Mouse (Mus musculus) liver, embryonic 14.5 days (tissue): Measurements from ENCODE around the gene Gtf2ird1. TPM values are rescaled to one million over a fixed set of nuclear protein-coding genes. Genes with fewer than 3 reads are reported as not detected.

Source experiments
- ATAC-seq: fragments of 200-750 bp; cut with Nextera tagmentation; 2 replicates; pipeline ENCODE4 v1.8.0; 2017; ENCODE audit warnings: moderate number of reproducible peaks, mild to moderate bottlenecking, moderate library complexity; ENCODE audit not compliant: insufficient read depth
- DNase-seq, 3 experiments: peaks; one replicate each; pipeline ENCODE4 v3.0.0-alpha.2; 2012 to 2013; ENCODE audit warnings: low read depth in 3 of 3, low spot score in 3 of 3
- H3K27ac ChIP-seq: fragments of 300-500 bp; sonication (generic); 2 replicates; pipeline ENCODE4 v1.5.1; 2014; ENCODE audit warnings: moderate library complexity, mild to moderate bottlenecking, control low read depth, inconsistent platforms
- H3K27me3 ChIP-seq: fragments of 300-500 bp; sonication (generic); 2 replicates; pipeline ENCODE4 v1.6.1; 2014; ENCODE audit warnings: mild to moderate bottlenecking, low read length, moderate library complexity; ENCODE audit not compliant: control insufficient read depth, insufficient read depth
- H3K36me3 ChIP-seq: fragments of 300-500 bp; sonication (generic); replicated peaks from 2 replicates; pipeline ENCODE4 v1.6.1; 2014; ENCODE audit warnings: low read depth; ENCODE audit not compliant: control insufficient read depth, insufficient read depth
- H3K4me1 ChIP-seq, 2 experiments: fragments of 200-500 bp in 1 of 2; fragments of 300-500 bp in 1 of 2; sonication (generic) in 1 of 2; replicated peaks; 2 replicates each; pipeline ENCODE4 v1.6.1; 2012 to 2014; ENCODE audit warnings: antibody characterized with exemption in 1 of 2, inconsistent platforms in 1 of 2, low read length in 1 of 2; ENCODE audit not compliant: control insufficient read depth in 2 of 2, insufficient read depth in 2 of 2
- H3K4me2 ChIP-seq: fragments of 300-500 bp; sonication (generic); 2 replicates; pipeline ENCODE4 v1.6.1; 2014; ENCODE audit warnings: low read depth, mild to moderate bottlenecking, control low read depth, moderate library complexity
- H3K4me3 ChIP-seq, 2 experiments: fragments of 200-500 bp in 1 of 2; fragments of 300-500 bp in 1 of 2; sonication (generic) in 1 of 2; 2 replicates each; pipeline ENCODE4 v1.5.1; 2012 to 2014; ENCODE audit warnings: low read depth in 2 of 2, low read length in 2 of 2, mild to moderate bottlenecking in 2 of 2, control low read depth in 1 of 2, inconsistent platforms in 1 of 2, moderate library complexity in 1 of 2; ENCODE audit not compliant: insufficient read depth in 1 of 2
- H3K9ac ChIP-seq: fragments of 300-500 bp; sonication (generic); replicated peaks from 2 replicates; pipeline ENCODE4 v1.6.1; 2014; ENCODE audit warnings: mild to moderate bottlenecking, control low read depth, moderate library complexity
- H3K9me3 ChIP-seq: fragments of 300-500 bp; sonication (generic); 2 replicates; pipeline ENCODE4 v1.6.1; 2016; ENCODE audit warnings: low read length, mixed read lengths; ENCODE audit not compliant: control insufficient read depth
- CTCF ChIP-seq: IDR thresholded peaks from 2 replicates; pipeline ENCODE4 v1.5.1; 2016; ENCODE audit warnings: antibody characterized with exemption, low read depth, control low read depth
- EP300 ChIP-seq: IDR thresholded peaks from 2 replicates; pipeline ENCODE4 v1.6.1; 2016; ENCODE audit warnings: antibody characterized with exemption, low read depth
- WGBS: fragments of 180-500 bp; shearing (Covaris S2); extraction: QIAGEN DNeasy Blood & Tissue Kit; methylation state at CpG from one replicate; pipeline ENCODE4 v1.1.7; 2014; ENCODE audit not compliant: insufficient replicate concordance; 5-methylcytosine and 5-hydroxymethylcytosine counted together
- polyA plus RNA-seq, 2 experiments: library from polyadenylated mRNA; depleted of rRNA in 1 of 2; stranded (reverse) in 1 of 2; unstranded in 1 of 2; fragments of >200 nt; fragmentation: Nextera tagmentation in 1 of 2; extraction: Ambion mirVana in 1 of 2; gene quantifications; 2 replicates each; pipeline versions ENCODE4 v1.2.1 to v1.2.3; 2012 to 2014

The Gtf2ird1 gene
- polyA plus RNA-seq, 2 experiments = 7.5 to 8.4 TPM

DNA sequence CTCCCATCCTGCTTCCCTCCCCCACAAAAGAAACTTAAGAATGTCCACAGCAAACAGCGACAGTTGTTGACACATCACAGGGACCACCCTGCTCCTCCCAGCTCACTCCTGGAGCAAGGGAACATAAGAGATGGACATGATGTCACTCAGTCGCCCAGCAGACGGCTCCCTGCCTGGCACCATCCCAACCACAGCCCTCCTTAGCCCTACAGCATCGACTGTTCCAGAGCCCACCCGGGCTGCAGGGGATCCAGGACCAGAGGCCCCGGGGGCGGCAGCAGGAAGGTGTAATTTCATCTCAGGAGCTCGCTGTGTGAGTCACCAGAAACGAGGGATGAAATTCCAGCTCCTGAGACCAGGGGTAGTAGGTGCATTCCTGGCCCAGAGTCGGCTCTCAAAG, 10.6 kb downstream of the Gtf2ird1 start:
- Histone ChIP-seq H3K27ac (no peak overlapping the region), H3K4me1 (no peaks in the 10 kb centered on the region), H3K9ac (no peak overlapping the region), H3K27me3 (no peaks in the 10 kb centered on the region), H3K36me3 (no peaks in the 10 kb centered on the region), H3K9me3 (no peaks in the 10 kb centered on the region), H3K4me2 (no peak overlapping the region), H3K4me3 (no peak overlapping the region)
- WGBS = 53% methylated on average over 10 of the region's 10 CpGs
- ATAC-seq (no peak), DNase-seq (no peak)
- TF ChIP-seq EP300 (no peak), CTCF (no peak)

GRCm38 (mm10) chr5:134445208-134445831, 11.2 kb downstream of the Gtf2ird1 start:
- ATAC-seq (no peak), DNase-seq (no peak)
- 36% methylated on average over 10 of the region's 10 CpGs for WGBS
- H3K4me1 ChIP-seq = no peaks in the 10 kb centered on the region
- no peak overlapping the region for H3K4me2 ChIP-seq
- H3K27me3 ChIP-seq = no peaks in the 10 kb centered on the region
- no peak overlapping the region for H3K4me3 ChIP-seq
- no peak overlapping the region for H3K27ac ChIP-seq
- no peaks in the 10 kb centered on the region for H3K36me3 ChIP-seq
- TF ChIP-seq EP300 (no peak), CTCF (no peak)
- H3K9ac ChIP-seq = no peak overlapping the region
- H3K9me3 ChIP-seq = no peaks in the 10 kb centered on the region

DNA sequence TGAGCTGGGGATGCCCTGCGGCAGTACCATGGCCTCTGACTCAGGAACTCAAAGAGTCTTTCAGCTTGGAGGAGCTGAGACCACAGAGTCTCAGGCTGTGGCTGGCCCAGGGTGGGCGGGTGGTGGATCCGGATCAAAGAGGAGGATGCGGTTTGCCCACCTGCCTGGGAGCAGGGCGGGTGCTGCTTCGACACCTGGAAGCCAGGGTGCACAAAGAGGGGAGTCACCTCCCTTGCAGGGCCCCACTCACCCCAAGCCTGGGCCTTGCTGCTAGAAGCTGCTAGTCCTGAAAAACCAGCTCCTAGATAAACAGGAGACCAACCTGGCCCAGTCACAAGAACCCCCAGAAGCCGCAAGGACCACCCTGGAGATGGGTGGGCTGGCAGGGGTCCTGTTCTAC, 12.0 kb downstream of the Gtf2ird1 start:
- no peak for DNase-seq
- H3K4me3 ChIP-seq = no peak overlapping the region
- H3K36me3 ChIP-seq = no peaks in the 10 kb centered on the region
- H3K27ac ChIP-seq = no peak overlapping the region
- H3K27me3 ChIP-seq = no peaks in the 10 kb centered on the region
- H3K4me2 ChIP-seq = no peak overlapping the region
- H3K9me3 ChIP-seq = no peaks in the 10 kb centered on the region
- 68% methylated on average over 7 of the region's 7 CpGs for WGBS
- no peak overlapping the region for H3K9ac ChIP-seq
- TF ChIP-seq EP300 (no peak), CTCF (no peak)
- no peak for ATAC-seq
- H3K4me1 ChIP-seq = no peaks in the 10 kb centered on the region

DNA sequence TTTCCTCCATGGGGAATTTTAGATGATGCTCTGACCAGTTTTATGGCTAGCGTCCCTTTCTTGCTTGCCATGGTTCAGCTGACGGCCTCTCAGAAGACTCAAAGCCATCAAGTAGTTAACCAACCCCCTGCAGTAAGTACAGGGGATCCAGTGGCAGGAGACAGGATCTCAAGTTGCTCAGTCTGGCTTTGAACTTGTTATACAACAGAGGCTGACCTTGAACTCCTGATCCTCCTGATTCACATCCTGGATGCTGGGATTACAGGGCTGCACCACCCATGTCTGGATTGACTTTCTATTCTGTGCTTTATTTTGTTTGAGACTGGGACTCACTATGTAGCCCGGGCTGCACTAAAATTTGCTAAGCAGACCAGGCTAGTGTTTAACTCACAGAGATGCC, 14.4 kb downstream of the Gtf2ird1 start:
- TF ChIP-seq EP300 = no peak
- no peak for TF ChIP-seq CTCF
- H3K4me1 ChIP-seq = 0 out of 4 replicates have a peak, but pooled peaks cover 0 to 2% of the 10 kb centered on the region in 2 experiments
- H3K36me3 ChIP-seq = no peaks in the 10 kb centered on the region
- H3K4me3 ChIP-seq = no peak overlapping the region
- H3K9me3 ChIP-seq = no peaks in the 10 kb centered on the region
- no peak overlapping the region for H3K9ac ChIP-seq
- DNase-seq = no peak
- 71% methylated on average over 3 of the region's 3 CpGs for WGBS
- no peak overlapping the region for H3K27ac ChIP-seq
- no peaks in the 10 kb centered on the region for H3K27me3 ChIP-seq
- ATAC-seq = no peak
- H3K4me2 ChIP-seq = no peak overlapping the region

DNA sequence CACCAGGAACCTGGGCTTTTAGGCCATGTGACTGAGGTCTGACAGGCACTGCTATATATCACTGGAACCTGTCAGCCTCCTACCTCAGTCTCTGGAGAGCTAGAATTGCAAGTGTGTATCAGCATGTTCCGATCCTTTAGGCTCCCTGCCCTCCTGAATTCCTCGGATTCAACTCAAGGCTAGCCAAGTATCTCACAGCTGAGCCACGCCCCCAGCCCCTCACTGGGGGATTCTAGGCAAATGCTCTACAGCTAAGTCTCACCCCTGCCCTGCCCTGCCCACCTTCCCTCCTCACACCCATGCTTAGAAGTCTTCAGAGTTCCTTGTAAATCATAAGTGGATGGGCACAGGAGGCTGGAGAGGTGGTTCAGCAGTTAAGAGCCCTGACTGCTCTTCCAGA, 15.4 kb downstream of the Gtf2ird1 start:
- no peaks in the 10 kb centered on the region for H3K9me3 ChIP-seq
- ATAC-seq = no peak
- no peak overlapping the region for H3K4me3 ChIP-seq
- H3K9ac ChIP-seq = no peak overlapping the region
- no peak overlapping the region for H3K27ac ChIP-seq
- H3K36me3 ChIP-seq = no peaks in the 10 kb centered on the region
- 0 out of 4 replicates have a peak, but pooled peaks cover 0 to 2% of the 10 kb centered on the region in 2 experiments for H3K4me1 ChIP-seq
- no peaks in the 10 kb centered on the region for H3K27me3 ChIP-seq
- TF ChIP-seq EP300 = no peak
- no peak overlapping the region for H3K4me2 ChIP-seq
- 69% methylated on average over 3 of the region's 3 CpGs for WGBS
- DNase-seq = no peak
